Mouse (Mus musculus) forelimb bud, embryonic 11.5 days (tissue): ENCODE measurements around the gene Ffar4.

Experiments
- DNase-seq: peaks from one replicate; pipeline ENCODE4 v3.0.0-alpha.2; 2012; ENCODE audit warnings: low read depth, low spot score

The Ffar4 gene

DNA sequence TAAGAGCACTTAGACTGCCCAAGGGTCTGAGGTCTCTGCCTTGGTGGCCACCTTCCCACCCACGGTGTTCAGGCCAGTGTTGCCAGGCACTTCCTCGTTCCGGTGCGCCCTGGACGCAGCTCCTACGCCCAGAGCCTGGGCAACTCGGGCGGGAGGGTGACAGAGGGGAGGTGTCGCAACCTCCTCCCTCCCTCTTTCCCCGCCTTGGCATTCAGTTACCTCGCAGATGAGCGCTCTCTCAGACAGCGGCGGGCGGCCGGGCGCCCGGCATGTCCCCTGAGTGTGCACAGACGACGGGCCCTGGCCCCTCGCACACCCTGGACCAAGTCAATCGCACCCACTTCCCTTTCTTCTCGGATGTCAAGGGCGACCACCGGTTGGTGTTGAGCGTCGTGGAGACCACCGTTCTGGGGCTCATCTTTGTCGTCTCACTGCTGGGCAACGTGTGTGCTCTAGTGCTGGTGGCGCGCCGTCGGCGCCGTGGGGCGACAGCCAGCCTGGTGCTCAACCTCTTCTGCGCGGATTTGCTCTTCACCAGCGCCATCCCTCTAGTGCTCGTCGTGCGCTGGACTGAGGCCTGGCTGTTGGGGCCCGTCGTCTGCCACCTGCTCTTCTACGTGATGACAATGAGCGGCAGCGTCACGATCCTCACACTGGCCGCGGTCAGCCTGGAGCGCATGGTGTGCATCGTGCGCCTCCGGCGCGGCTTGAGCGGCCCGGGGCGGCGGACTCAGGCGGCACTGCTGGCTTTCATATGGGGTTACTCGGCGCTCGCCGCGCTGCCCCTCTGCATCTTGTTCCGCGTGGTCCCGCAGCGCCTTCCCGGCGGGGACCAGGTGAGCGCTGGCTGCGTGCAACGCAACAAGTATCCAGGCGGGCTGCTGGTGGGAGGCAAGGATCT, at the start of gene Ffar4:
Gene Ffar4, plus strand, starts transcription at position 214 of the 901 bp plus-strand sequence.
- DNase-seq, result no peak

DNA sequence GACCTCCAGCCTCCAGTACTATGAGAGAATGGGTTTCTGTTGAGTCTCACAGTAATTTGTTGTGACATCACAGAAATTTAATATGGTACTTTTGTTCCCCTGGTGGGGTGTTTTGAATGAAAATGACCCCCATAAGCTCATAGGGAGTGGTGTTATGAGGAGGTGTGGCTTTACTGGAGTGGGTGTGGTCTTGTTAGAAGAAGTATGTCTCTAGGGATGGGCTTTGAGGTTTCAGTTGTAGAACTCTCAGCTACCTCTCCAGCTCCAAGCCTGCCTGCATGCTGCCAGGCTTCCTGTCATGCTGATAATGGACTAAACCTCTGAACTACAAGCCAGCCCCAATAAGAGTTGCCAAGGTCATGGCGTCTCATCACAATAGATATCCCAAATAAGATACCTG, 47.2 kb upstream of the Ffar4 start:
- no peak for DNase-seq

DNA sequence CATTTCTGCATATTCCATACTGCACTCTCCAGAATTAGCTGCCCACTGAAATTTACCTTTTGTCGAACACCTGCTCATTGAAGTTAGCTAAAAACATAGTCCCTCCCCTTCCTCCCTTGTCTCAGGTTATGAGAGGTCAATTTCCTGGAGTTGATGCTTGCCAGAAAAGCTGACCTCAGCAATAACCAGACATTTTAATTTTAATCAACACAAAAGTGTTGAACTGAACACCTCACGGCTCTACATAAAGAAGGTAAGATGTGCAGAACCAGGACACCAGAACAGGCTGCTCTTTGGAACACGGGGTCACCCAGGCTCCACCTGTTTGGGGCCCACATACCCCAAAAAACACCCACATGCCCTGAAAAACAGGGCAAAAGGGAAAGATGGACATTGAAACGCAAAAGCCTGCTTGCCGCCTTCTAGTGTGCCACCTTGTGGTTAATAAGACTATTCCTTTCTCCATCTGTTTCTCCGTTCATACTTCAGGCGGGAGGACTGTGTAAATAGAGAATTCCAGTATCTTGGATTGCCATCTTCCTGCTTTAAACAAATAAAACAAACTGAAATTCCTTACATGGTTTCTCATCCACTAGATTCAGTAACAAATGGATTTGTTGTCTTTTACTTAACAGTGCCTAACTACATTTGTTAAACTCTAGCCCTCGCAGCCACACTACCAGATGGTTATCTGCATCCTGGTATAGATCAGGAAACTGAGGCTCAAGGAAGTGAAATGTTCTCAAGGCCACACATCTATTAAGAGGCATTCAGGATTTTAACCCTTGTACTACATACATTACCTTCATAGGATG, 43.4 kb upstream of the Ffar4 start:
- DNase-seq, result peak; percentile 44

DNA sequence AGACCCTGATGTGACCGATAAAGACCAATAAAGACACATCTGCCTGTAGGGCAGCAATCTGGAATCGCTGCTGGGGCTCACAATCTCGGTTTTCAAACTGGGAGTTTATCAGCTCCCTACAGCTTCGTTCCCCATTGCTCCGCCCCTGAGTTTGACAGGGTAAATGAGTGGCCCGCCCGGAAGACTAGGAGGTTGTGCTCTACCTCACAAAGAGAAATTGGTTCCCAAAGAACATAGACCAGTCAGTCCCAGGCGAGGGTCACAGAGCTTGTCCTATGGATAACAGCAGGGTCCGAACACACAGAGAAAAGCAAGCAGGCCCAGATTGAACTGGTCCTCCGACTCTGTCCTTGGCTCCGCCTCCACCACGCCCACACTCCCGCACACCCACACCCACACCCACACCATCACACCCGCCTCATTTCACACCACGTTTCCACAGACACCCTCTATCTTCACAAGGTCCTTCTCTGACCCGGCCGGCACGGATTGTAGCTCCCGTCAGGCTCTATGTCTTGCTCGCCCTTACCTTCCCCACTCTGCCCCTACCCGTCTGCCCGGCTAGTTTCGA, 42.6 kb upstream of the Ffar4 start:
- peak; percentile 72 for DNase-seq

DNA sequence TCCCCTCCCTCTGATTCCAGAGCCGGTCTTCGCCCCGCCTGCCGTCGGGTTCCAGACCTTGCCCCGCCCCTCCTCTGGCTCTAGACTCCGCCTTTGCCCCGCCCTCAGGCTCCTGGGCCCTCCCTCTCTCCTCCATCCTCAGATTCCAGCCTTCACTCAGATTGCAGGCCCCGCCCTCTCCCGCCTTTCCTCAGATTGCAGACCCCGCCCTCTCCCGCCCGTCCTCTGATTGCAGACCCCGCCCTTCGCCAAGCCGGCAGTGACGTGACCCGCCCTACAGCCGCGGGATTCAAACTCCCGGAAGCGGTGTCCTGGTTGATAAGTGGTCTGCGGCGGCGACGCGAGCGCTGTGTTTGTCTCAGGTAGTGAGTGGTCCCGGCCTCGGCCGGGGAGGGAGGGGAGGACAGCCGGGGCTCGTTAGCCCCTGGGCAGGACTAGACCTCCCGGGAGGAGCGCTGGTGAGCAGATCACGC, 42.1 kb upstream of the Ffar4 start, which contains the start of gene Cep55:
Gene Cep55, plus strand, starts transcription at position 292 of the 473 bp plus-strand sequence.
- DNase-seq, result peak; percentile 98

DNA sequence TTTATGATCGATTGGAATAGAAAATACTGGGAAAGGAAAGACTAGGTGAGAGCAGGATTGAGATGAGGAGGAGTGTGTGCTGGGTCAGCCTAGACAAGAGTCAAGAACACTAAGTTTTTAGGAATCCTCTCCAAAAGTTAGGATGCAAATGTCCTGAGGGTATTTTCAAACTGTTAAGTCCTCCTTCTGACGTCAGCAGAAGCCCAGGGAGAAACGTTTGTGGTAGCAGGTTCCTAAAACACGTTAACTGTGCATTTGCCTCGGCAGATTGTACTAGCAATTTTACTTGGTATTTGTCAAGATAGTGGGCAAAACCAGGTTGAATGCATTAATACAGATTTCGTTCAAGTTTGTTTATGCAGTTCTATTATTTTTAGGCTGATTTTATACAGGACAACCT, 41.1 kb upstream of the Ffar4 start:
- no peak for DNase-seq

DNA sequence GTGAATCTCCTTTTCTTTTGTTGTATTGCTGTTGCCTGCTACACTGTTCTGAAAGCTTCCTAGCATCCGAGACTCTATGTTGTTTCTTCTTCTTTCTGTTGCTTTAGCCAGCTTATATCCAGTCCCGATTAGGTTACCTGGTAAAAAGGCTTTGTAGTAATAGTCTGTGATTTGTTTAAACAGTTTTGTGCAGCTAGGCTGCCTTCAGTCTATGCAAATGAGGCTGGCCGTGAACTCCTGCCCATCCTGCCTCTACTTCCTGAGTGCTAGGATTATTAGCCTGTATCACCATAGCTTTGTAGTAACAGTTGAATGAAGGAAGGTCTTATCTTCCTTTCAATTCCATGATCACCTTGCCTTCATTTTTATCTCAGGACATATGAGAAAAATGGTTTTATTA, 40.6 kb upstream of the Ffar4 start:
- DNase-seq, result no peak

DNA sequence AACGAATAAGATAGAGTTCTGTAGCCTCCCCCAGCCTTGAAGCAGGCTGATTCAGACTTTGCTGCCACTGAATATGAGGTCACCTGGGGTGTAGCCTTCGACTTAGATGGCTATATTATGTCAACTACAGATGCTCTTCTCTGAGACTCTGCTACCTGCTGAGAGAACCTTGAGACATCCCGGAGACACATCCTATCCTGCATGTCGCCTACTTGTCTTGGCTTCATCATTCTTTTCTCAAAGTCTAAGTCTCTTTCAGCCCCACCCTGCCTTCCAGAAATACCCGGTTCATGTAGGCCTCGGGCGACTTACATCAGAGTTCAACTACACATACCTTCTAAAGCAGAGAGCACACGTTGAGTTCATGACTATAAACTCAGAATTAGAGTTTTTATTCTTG, 39.9 kb upstream of the Ffar4 start:
- no peak for DNase-seq

DNA sequence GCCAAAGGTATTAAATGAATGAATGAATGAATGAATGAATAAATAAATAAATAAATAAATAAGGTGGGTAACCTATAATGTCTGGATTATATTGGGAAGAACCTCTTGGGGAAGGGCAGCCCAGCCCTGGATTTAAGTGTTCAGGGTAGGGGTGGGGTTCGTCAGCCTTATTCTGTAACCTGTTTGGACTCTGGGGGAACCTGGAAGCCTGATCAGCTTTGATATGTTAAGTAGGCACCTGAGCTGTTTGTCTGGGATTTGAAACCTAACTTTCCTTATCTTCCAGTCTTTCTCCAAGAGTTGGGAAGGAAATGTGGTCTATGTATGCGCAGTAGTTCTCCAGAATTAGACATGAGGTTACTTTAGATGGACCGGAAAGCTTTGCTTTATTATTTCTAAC, 33.7 kb upstream of the Ffar4 start:
- DNase-seq, result no peak

DNA sequence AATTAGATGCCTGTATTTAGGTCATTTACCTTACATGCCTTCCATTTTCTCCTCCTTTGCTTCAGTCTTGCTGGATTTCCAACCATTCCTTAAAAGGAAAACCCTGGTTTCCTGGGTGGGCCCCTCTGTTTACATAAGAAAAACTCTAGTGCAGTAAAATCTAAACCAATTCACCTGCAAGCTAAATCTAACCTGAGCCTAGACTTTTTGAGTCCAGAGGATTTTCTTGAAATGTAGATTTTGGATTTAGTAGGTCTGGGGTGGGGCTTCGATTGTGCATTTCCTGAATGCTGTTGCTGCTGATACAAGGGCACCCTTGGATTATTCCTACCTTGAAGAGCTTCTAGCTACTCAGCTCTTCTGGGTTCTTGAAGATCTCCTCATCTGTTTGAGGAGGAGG, 32.8 kb upstream of the Ffar4 start:
- no peak for DNase-seq

DNA sequence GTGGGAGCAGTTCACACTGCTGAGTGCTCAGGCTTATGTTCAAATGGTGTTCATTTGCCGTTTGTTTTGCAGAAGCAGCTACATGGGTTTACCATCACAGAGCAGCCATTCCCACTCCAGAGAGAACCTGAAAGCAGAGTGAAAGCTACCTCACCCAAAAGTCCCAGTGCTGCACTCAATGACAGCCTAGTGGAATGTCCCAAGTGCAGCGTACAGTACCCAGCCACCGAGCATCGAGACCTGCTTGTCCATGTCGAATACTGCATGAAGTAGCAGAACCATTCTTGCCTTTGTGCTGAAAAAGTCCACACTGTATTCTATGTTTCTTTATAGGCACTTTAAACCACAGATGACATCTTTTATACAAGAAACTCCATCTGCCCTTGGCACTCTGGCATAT, 23.6 kb upstream of the Ffar4 start:
- DNase-seq, result no peak

DNA sequence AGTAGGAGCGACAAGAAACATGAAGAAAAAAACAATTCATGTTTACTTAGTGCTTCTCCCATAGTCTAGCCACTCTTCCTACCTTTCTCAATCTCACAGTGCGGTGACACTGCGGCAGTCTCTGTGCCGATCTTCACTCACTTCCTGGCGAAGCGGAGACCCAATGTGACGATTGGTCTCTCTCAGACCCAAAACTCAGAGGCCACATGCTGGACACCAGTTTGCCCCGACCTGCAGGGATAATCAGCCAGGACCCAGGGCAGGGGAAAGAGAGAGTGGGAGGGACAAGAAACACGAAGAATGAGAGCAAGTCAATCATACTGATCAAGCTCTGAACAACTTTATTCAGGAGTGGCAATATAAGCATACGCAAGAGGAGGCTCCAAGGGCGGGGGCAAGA, 21.8 kb upstream of the Ffar4 start:
- DNase-seq, result no peak

DNA sequence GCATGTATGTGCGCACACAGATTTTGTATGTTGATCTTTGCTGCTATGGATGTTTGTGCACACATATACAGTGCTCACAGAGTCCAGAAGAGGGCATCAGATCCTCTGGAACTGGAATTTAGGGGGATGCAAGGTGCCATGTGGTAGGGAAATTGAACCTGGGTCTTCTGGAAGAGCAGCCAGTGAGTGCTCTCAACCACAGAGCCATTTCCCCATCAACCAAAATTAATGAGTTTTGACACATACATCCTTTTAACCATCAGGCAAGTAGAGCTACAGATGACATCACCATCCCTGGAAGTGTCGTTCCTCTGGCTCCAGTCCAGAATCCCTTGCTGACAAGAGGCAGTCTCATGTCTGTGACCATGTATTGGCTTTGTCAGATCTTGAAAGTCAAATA, 20.6 kb upstream of the Ffar4 start:
- no peak for DNase-seq

DNA sequence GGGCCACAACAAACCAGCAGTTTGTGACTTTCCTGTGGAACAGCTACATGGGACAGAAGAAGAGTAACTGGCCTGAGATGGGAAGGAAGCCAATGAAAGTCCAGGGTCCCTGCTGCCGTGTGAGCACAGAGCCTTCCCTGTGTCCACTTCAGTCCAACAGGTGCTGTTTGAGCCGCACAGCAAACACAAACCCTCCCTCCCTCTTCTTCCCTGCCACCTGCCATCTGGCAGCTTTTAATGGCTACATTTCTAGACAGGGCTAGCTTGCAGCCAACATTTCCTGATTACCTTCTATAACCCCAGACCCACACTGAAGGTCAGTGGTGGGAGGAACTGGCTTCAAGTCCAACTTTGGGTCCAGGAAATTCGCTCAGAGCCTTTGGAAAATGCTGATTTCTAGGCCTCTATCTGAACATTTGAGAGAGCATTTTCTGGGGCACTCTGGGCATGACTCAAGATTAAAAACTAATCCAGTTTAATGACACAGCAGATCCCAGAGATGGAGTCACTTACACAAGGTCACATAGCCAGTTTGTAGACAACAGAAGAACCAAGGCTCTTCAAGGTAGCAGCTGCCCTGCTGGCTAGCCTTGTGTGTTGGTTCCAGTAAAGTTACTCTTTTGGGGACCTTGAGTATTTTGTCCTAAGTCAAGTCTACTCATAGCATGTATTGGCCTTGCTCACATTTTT, 18.9 kb upstream of the Ffar4 start:
- DNase-seq, result no peak

DNA sequence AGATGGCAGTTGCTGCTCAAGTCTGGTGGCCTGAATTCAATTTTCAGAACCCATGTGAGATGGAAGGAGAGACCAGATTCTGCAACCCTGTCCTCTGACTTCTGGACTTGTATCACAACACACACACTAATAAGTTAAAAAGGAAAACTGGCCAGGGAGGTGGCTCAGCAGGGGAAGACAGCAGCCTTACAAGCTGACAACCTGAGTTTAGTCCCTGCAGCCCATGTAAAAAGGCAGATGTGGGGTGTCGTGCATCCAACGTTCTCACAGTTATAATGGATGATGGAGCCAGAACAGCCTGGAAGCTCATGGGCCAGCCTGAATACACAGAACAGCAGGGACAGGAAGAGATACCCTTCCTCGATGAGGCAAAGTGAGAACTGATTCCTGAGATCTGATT, 15.5 kb upstream of the Ffar4 start:
- DNase-seq, result no peak

DNA sequence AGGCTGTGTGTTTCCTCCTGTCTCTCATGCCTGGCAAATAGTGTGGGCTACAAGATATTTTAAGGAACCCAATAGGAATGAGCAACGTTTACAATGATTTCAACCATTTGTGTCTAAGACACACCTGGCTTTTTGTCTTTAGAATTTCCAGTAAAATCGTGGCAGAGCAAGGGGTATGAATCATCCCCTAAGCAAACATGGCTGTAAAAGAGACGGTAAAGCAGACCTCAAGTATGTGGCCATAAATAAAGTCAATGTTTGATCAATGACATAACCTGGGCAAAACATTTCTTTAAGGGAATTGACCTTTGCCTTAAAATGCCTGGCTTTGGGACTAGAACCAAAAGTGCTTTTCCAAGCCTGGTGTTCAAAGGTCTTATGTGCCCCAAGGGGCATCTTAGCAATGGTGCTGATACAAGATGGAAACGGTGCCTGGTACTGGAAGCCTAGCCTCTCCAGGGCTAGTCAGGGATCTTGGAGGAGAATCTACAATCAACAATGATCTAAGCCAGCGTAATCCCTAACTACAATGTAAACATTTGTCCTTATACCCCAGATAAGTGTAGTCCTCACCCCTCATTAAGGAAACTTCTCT, 13.8 kb upstream of the Ffar4 start:
- DNase-seq, result no peak

DNA sequence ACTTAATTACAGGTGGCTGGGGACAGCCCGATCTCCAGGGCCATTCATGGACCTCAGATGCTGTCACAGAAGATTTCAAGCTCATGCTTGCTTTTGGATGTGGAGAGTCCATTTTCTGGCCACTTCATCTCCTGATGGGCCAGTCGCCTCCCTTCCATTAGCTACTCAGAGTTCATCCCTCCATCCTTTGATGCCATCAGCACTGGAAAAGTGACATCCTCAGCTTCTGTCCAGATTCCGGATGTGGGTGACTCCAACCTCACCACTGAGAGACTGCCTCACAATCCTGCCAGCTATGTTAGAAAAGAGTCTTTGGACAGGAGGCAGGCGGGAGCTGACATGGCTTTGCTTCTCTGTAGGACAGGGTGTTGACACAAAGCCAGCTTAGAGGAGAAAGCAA, 11.0 kb upstream of the Ffar4 start:
- DNase-seq, result no peak

DNA sequence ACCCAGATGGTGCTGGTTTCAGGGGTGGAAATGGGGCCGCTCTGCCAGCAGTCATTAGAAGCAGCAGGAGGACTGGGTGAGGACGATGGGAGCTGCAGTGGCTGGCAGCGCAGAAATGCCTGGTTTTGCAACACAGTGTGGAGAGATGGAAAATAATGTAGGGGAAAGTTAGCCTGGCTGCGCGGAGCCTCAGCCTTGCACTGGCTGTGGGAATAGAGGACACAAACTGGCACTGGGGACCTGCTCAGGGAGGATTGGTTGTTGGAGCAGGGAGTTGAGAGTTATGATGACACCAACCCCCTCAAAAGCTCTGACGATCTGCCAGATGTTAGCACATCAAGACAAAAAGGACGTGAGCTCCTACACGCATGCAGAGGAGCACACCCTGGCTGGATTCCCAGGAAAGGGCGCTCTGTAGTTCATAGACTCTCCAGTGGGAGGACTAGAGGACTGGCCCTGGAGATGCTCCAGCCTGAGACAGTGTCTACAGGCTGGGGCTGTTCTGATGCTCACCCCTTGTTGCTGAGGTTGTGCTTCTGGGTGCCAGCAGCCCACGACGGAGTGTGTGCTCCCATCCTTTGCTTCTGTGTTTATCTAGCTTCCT, 9.8 kb upstream of the Ffar4 start:
- DNase-seq, result no peak

DNA sequence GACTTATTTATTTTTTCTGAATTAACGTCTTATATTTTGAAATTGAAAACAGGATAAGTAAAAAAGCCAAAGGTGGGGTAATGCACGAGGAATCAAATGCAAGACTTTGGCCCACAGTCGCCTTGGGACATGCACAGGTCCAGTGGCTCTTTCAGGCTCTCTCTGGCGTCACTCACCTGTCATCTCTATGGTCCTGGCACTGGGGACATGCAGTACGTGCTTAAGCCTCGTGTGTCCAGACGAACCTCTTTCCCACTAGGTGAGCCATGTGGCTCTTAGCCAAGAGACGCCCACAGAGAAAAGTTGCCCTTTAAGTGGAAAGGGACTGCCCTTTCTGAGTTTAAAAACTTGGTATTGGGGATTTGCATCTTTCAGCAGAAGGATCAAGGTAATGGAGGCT, 7.5 kb upstream of the Ffar4 start:
- DNase-seq, result no peak

DNA sequence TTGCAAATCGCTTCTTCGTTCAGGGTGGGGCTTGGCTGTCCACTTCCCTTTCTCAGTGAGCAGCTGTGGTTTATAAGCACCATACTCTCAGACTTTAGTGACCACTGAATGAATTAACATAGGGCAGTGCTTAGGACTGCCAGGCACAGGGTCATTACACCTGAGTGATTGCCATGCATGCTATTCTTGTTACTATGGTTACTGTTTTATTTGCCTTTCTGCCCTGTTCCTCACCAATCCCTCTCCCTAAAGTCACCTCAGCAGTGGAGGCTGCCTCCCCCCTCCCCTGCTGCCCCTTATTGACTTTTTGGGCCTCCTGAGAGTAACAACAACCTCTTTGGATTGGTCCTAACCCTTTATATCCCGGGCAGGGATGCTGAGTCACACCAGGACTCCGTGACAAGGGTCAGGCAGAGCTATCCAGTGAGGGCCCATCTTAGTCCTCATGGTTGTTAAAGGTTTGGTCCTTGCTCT, 5.3 kb upstream of the Ffar4 start:
- peak; percentile 53 for DNase-seq

DNA sequence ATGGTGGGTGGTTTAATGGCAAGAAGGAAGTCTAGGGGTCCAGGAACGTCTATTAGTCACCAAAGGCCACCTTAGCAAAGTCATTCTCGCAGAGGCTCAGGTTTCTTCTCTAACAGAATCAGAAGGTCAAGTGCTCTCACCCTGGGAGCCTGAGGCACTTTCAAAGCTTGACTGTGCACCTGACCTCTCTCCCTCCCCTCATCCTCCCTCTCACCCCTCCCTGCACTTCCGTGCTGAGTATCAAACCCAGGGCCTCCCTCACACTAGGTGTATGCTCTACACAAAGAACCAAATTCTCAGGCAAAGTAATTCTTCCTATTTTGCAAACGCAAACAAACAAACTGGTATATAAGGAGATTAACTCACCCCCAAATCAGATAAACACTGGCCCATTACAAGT, 640 bp upstream of the Ffar4 start:
- no peak for DNase-seq
